Mouse (Mus musculus) urinary bladder, postnatal 14 days (tissue): Measurements from ENCODE around the gene Pld4.

Source experiments
- DNase-seq: peaks from one replicate; pipeline ENCODE4 v3.0.0; 2021; ENCODE audit warnings: low spot score

Gene Pld4

GRCm38 (mm10) chr12:112738281-112739022 lies 22.0 kb upstream of the Pld4 start:
- DNase-seq: no peak

- no peak for DNase-seq
Measured at GRCm38 (mm10) chr12:112739023-112739568, 21.4 kb upstream of the Pld4 start.

- no peak for DNase-seq
Measured at GRCm38 (mm10) chr12:112742768-112743167, 17.7 kb upstream of the Pld4 start.

- peak; percentile 90 for DNase-seq
Measured at GRCm38 (mm10) chr12:112743168-112743975, 17.1 kb upstream of the Pld4 start.

GRCm38 (mm10) chr12:112744211-112744610 lies 16.2 kb upstream of the Pld4 start:
- no peak for DNase-seq

GRCm38 (mm10) chr12:112744891-112745580 lies 15.4 kb upstream of the Pld4 start:
- DNase-seq: no peak

GRCm38 (mm10) chr12:112745716-112746115 lies 14.7 kb upstream of the Pld4 start:
- no peak for DNase-seq

GRCm38 (mm10) chr12:112746461-112746807 lies 14.0 kb upstream of the Pld4 start:
- no peak for DNase-seq

GRCm38 (mm10) chr12:112746808-112747605 lies 13.4 kb upstream of the Pld4 start:
- DNase-seq: peak; percentile 49

GRCm38 (mm10) chr12:112747606-112747970 lies 12.9 kb upstream of the Pld4 start:
- no peak for DNase-seq

- DNase-seq: no peak
Measured at GRCm38 (mm10) chr12:112750976-112751375, 9.5 kb upstream of the Pld4 start.

GRCm38 (mm10) chr12:112752399-112752798 lies 8.1 kb upstream of the Pld4 start:
- DNase-seq: no peak

- DNase-seq: no peak
Measured at GRCm38 (mm10) chr12:112755900-112756299, 4.6 kb upstream of the Pld4 start.

- DNase-seq: no peak
Measured at GRCm38 (mm10) chr12:112757896-112758295, 2.6 kb upstream of the Pld4 start.

GRCm38 (mm10) chr12:112759471-112759870 lies 984 bp upstream of the Pld4 start:
- no peak for DNase-seq

GRCm38 (mm10) chr12:112761411-112761810 lies 956 bp downstream of the Pld4 start:
- DNase-seq: no peak

GRCm38 (mm10) chr12:112762018-112762417 lies 1.6 kb downstream of the Pld4 start:
- no peak for DNase-seq

GRCm38 (mm10) chr12:112763176-112763575 lies 2.7 kb downstream of the Pld4 start:
- DNase-seq: no peak

GRCm38 (mm10) chr12:112764141-112764540 lies 3.7 kb downstream of the Pld4 start:
- no peak for DNase-seq

GRCm38 (mm10) chr12:112764991-112765390 lies 4.5 kb downstream of the Pld4 start:
- no peak for DNase-seq

GRCm38 (mm10) chr12:112766586-112766985 lies 6.1 kb downstream of the Pld4 start:
- no peak for DNase-seq
